Mouse (Mus musculus) forebrain, postnatal 0 days (tissue): ENCODE measurements around the gene Zfp114. TPM values are rescaled to one million over a fixed set of nuclear protein-coding genes. Genes with fewer than 3 reads are reported as not detected.

ENCODE experiments used
- ATAC-seq: fragments of 200-750 bp; cut with Nextera tagmentation; 2 replicates; pipeline ENCODE4 v1.8.0; 2017; ENCODE audit warnings: mild to moderate bottlenecking, moderate library complexity
- DNase-seq: peaks from one replicate; pipeline ENCODE4 v3.0.0-alpha.2; 2015
- H3K27ac ChIP-seq: fragments of 300-500 bp; sonication (generic); 2 replicates; pipeline ENCODE4 v1.5.1; 2014; ENCODE audit warnings: low read depth, mild to moderate bottlenecking, antibody characterized with exemption, low read length, moderate library complexity, mixed read lengths
- H3K27me3 ChIP-seq: fragments of 300-500 bp; sonication (generic); 2 replicates; pipeline ENCODE4 v1.6.1; 2014; ENCODE audit warnings: mild to moderate bottlenecking, low read length, mixed read lengths; ENCODE audit not compliant: insufficient read depth
- H3K36me3 ChIP-seq: fragments of 300-500 bp; sonication (generic); 2 replicates; pipeline ENCODE4 v1.6.1; 2014; ENCODE audit warnings: mild to moderate bottlenecking, moderate library complexity; ENCODE audit not compliant: insufficient read depth
- H3K4me1 ChIP-seq: fragments of 300-500 bp; sonication (generic); 2 replicates; pipeline ENCODE4 v1.6.1; 2014; ENCODE audit warnings: antibody characterized with exemption; ENCODE audit not compliant: insufficient read depth
- H3K4me2 ChIP-seq: fragments of 300-500 bp; sonication (generic); 2 replicates; pipeline ENCODE4 v1.6.1; 2014; ENCODE audit warnings: low read depth, mild to moderate bottlenecking, moderate library complexity
- H3K4me3 ChIP-seq: fragments of 300-500 bp; sonication (generic); 2 replicates; pipeline ENCODE4 v1.5.1; 2014; ENCODE audit warnings: low read depth, low read length, mixed read lengths
- H3K9ac ChIP-seq: fragments of 300-500 bp; sonication (generic); 2 replicates; pipeline ENCODE4 v1.6.1; 2014; ENCODE audit warnings: mild to moderate bottlenecking
- H3K9me3 ChIP-seq: fragments of 300-500 bp; sonication (generic); 2 replicates; pipeline ENCODE4 v1.6.1; 2016; ENCODE audit warnings: low read length
- CTCF ChIP-seq: sonication (generic); IDR thresholded peaks from 2 replicates; pipeline ENCODE4 v1.5.1; 2016; ENCODE audit warnings: antibody characterized with exemption, control low read depth, low read depth
- WGBS: fragments of 180-500 bp; shearing (Covaris S2); extraction: QIAGEN DNeasy Blood & Tissue Kit; methylation state at CpG from one replicate; pipeline ENCODE4 v1.1.7; 2014; 5-methylcytosine and 5-hydroxymethylcytosine counted together
- polyA plus RNA-seq: library from polyadenylated mRNA; unstranded; fragments of >200 nt; fragmentation: Nextera tagmentation; extraction: Ambion mirVana; gene quantifications from 2 replicates; pipeline ENCODE4 v1.2.1, GENCODE M21; 2015
- total RNA-seq: library from RNA; depleted of rRNA; stranded (reverse); fragments of >200 nt; gene quantifications from 2 replicates; pipeline ENCODE4 v1.2.3, GENCODE M21; 2014

Gene Zfp114
- total and polyA plus RNA-seq, 2 experiments from 2014 or later: 4.3 to 8.4 TPM

DNA sequence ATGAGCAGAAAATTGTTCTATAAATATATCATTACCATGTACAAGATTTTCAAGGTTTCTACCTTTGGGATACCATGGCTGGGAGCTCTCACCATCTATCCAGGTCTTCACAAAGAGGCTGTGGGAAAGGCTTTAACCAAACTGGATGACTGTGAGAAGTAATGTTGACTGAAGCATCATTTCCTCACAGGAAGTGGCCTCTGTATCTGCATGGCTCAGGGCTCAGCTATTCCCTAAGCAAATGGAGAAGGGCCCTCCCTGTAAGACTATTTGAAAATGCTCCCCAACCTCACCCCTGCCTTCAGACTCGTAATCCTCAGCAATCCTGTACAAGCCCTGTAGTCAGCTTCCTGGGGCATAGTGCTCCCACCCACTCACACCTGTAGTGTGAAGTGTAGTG lies 12.8 kb downstream of the Zfp114 start:
- H3K4me3 ChIP-seq: no peak overlapping the region
- TF ChIP-seq CTCF: no peak
- H3K4me2 ChIP-seq: no peak overlapping the region
- DNase-seq: no peak
- no peaks in the 10 kb centered on the region for H3K36me3 ChIP-seq
- no peaks in the 10 kb centered on the region for H3K9me3 ChIP-seq
- no peaks in the 10 kb centered on the region for H3K27me3 ChIP-seq
- 78% methylated on average over 1 of the region's 1 CpGs for WGBS
- H3K9ac ChIP-seq: no peak overlapping the region
- ATAC-seq: no peak
- no peaks in the 10 kb centered on the region for H3K4me1 ChIP-seq
- no peak overlapping the region for H3K27ac ChIP-seq

DNA sequence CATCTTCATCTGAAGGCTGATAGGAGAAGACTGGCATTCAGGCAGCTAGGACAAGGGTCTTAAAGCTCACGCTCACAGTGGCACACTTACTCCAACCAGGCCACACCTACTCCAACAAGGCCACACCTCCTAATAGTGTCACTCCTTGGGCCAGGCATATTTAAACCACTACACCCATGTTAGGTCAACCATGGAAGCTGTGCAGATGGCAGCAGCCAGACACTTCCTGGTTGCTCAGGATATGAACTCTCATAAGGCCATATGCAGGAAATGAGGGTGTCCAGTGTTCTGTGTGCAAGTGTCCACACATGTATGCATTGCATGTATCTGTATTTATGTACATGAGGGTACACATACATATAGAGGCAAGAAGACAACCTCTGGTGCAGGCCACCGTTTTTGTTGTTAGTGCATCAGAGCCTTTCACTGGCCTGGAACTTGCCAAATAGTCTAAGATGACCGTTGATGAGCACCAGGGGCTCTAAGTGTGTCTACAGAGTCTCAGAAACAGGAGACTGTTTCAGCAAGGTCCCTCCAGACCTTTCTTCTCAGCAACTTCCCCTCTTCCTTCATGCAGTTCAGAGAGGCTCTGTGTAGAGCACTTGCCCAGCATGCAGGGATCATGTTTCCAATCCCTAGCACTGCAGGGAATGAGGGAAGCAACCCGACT lies 14.2 kb downstream of the Zfp114 start:
- 63% methylated on average over 4 of the region's 4 CpGs for WGBS
- Histone ChIP-seq H3K27me3 (no peaks in the 10 kb centered on the region), H3K9me3 (no peaks in the 10 kb centered on the region), H3K4me2 (no peak overlapping the region), H3K4me1 (no peaks in the 10 kb centered on the region), H3K27ac (no peak overlapping the region), H3K36me3 (peaks cover 6% of the 10 kb centered on the region), H3K9ac (no peak overlapping the region), H3K4me3 (no peak overlapping the region)
- ATAC-seq (no peak), DNase-seq (no peak)
- no peak for TF ChIP-seq CTCF

DNA sequence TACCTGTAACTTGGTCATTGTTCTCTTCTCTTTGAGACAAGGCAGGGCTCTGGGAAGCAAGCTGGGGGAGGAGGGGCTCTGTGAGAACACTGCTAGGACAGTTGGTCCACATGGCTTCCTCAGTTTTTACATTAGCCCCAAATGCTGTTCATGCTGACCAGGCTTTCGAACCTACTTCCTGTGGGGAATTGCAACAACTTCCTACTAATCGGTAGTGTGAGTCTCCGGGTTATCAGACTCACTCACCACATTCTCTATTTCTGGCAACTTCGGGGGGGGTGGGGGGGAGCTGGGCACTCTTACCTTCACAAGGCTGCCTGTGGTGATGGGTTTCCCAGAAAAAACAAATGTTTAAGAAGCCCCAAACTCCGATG lies 14.7 kb downstream of the Zfp114 start:
- no peak overlapping the region for H3K4me3 ChIP-seq
- H3K27ac ChIP-seq: no peak overlapping the region
- no peaks in the 10 kb centered on the region for H3K9me3 ChIP-seq
- no peaks in the 10 kb centered on the region for H3K27me3 ChIP-seq
- no peak overlapping the region for H3K4me2 ChIP-seq
- DNase-seq: no peak
- ATAC-seq: no peak
- peaks cover 9% of the 10 kb centered on the region for H3K36me3 ChIP-seq
- 83% methylated on average over 5 of the region's 5 CpGs for WGBS
- no peak overlapping the region for H3K9ac ChIP-seq
- TF ChIP-seq CTCF: no peak
- no peaks in the 10 kb centered on the region for H3K4me1 ChIP-seq

DNA sequence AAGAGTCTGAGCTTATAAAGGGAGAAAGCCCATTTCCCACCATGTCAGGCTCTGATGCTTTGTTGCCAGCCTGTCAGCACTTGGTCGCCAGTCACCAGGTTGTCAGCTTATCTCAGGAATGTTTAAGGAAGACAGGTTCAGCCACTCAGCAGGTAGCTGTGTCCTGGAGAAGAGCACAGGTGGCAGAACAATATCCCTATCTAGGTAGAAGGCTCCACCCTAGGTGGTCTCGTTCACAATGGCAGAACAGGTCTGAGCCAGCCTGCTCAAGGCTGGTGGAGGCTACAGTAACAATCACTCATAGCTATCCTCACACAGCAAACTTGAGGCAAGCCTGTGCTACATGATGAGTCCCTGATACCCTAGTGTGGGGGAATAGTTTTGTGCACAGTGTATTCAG lies 16.5 kb downstream of the Zfp114 start:
- no peak for TF ChIP-seq CTCF
- Histone ChIP-seq H3K4me3 (no peak overlapping the region), H3K27me3 (no peaks in the 10 kb centered on the region), H3K27ac (no peak overlapping the region), H3K36me3 (peaks cover 9% of the 10 kb centered on the region), H3K4me2 (no peak overlapping the region), H3K9ac (no peak overlapping the region), H3K4me1 (no peaks in the 10 kb centered on the region), H3K9me3 (no peaks in the 10 kb centered on the region)
- no peak for DNase-seq
- WGBS: 91% methylated on average over 2 of the region's 2 CpGs
- no peak for ATAC-seq

DNA sequence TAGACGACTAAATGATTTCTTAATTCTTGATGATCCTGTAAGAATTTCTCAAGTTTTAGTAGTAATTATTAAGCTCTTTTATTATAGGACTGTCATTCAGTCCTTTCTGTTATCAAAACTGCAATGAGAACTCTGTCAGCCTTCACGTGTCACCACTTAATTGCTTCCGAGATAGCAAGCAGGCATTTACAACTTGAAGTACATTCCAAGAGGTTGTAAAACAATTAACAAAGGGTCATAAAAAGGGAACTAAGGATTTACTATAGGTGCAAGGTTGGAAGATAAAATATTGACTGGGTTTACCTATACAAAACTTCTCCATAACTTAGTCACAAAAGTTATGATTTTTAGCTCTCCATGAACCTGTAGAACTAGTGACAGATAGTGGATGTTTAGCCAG lies 18.3 kb downstream of the Zfp114 start:
- no peak overlapping the region for H3K27ac ChIP-seq
- ATAC-seq (no peak), DNase-seq (no peak)
- H3K4me2 ChIP-seq: no peak overlapping the region
- no peaks in the 10 kb centered on the region for H3K4me1 ChIP-seq
- no peak overlapping the region for H3K9ac ChIP-seq
- H3K27me3 ChIP-seq: no peaks in the 10 kb centered on the region
- 94% methylated on average over 3 of the region's 3 CpGs for whole genome bisulfite sequencing
- no peaks in the 10 kb centered on the region for H3K9me3 ChIP-seq
- peaks cover 18% of the 10 kb centered on the region for H3K36me3 ChIP-seq
- H3K4me3 ChIP-seq: no peak overlapping the region
- no peak for TF ChIP-seq CTCF

DNA sequence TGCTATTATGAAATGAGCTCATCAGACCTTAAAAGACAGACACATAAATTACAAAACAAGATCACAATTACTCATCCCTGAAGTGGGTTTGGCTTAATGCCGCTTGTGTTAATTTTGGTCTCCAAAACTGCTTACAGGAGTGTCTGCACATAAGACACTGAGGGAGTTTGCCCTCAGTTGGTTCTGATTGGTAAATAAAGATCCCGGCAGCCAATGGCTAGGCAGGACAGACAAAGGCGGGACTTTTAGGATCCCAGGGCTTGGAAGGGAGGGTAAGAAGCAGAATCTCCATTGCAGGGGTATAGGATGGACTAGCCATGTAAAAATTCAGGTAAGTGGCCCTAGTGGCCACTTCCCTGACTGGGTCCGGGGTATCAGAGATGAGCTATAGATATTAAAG lies 22.1 kb downstream of the Zfp114 start:
- Histone ChIP-seq H3K4me1 (no peaks in the 10 kb centered on the region), H3K4me2 (no peak overlapping the region), H3K27me3 (no peaks in the 10 kb centered on the region), H3K4me3 (no peak overlapping the region), H3K27ac (no peak overlapping the region), H3K9me3 (no peaks in the 10 kb centered on the region), H3K36me3 (peaks cover 47% of the 10 kb centered on the region), H3K9ac (no peak overlapping the region)
- no peak for TF ChIP-seq CTCF
- WGBS: 96% methylated on average over 4 of the region's 4 CpGs
- ATAC-seq (no peak), DNase-seq (no peak)

DNA sequence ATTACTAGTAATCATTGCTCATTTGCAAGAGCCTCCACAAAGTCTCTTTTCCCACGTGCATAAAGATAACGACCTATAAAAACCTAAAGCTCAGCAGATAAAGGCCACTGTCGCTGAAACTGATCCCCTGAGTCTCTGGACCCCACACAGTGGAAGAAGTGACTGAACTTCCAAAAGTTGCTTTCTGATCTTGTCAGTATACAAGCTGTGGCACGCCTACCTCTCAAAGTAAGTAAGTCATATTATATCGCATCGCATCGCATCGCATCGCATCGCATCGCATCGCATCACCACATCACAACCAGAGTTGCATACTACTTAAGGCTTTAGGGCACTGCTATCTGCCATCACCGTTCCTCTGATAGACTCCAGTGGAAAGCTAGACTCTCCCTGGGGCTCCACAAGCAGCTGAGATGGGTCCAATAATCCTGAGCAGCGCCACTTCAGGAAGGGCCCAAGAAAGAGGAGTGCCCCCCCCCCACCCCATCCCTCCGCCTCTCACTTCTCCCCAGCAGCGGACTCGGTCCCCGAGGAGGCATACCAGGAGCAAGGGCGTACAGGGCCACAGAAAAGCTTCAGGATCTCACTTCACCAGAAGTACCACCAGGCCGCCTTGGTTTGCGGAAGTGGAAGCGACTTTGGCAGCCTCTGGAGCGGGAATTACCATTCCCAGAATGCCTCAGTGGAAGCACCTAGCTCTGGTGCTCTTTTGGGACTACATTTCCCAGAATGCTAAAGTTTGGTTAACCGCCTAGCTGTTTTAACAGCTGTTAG lies 32.8 kb downstream of the Zfp114 start:
- H3K4me3 ChIP-seq: peak overlapping the region; percentile 63
- peak; percentile 26 for TF ChIP-seq CTCF
- peak; percentile 88 for DNase-seq
- WGBS: 10% methylated on average over 24 of the region's 24 CpGs
- peak overlapping the region; percentile 73 for H3K9ac ChIP-seq
- H3K27ac ChIP-seq: peak overlapping the region; percentile 71
- peaks cover 3% of the 10 kb centered on the region; the same call in 1 of the 2 replicates for H3K4me1 ChIP-seq
- peaks cover 8% of the 10 kb centered on the region for H3K36me3 ChIP-seq
- no peaks in the 10 kb centered on the region for H3K27me3 ChIP-seq
- peak overlapping the region; percentile 67 for H3K4me2 ChIP-seq
- no peaks in the 10 kb centered on the region for H3K9me3 ChIP-seq
- ATAC-seq: peak; percentile 96
